Mouse (Mus musculus) adrenal gland, postnatal 14 days (tissue): ENCODE measurements around the gene Rars2. TPM values are rescaled to one million over a fixed set of nuclear protein-coding genes. Genes with fewer than 3 reads are reported as not detected.

Experiments
- DNase-seq: peaks from one replicate; pipeline ENCODE4 v3.0.0; 2021; ENCODE audit warnings: mixed read lengths
- total RNA-seq: library from RNA; stranded (reverse); gene quantifications from 2 replicates; pipeline ENCODE4 v1.2.3, GENCODE M21; 2021

Gene Rars2
- total RNA-seq, 1 experiment from 2014 or later, result 43.1 TPM

DNA sequence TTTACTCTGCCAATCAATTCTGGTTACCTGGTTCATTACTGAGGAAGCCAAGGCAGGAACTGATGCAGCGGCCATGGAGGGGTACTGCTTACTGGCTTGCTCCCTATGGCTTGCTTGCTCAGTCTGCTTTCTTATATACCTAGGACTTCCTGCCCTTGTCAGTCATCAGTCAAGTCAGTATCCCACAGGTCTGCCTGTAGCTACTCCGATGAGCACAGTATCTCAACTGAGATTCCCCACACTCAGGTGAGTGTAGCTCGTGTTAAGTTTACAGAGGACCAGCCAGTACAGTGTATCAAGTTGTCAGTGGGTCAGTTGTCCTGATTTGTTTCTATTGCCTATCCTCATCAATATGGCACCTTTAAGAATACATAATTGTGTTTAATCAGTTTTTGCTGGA is 26.0 kb downstream of the Rars2 start:
- no peak for DNase-seq

DNA sequence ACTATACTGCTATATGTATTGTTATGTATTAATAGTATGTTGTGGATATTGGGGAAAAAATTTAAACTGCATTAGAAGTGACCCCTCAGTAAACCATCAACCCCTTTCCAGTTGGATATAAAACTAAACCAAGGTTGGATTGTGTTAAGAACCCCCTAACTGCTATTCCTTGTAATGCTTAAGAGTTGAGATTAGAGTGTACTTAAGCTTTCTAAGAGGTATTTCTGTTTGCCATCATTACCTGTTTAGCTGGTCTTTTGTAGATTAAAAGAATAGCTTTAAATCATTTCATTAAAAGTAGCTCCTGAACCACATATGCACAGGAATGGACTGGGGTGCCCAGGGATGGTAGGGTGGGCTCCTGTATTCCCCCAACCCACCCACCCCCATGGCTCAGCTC is 30.0 kb downstream of the Rars2 start:
- DNase-seq, result no peak

DNA sequence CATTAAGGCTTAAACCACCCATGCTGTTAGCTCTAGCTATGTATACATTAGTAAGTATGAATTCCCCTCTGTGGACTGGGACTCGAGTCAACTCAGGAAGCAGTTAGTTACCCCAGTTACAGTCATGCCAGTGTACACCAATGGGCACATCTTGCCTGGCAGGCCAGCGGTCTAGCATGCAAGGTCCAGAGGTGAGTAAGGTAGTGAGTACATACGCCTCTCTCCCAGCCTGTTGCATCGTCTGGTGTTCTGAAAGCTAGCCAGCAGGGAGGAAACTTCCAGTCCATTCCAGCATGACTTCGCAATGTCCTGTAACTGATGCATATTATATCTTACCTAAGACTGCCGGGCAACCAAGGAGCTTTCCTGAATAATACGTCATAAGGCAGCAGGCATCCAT is 38.4 kb downstream of the Rars2 start:
- no peak for DNase-seq

DNA sequence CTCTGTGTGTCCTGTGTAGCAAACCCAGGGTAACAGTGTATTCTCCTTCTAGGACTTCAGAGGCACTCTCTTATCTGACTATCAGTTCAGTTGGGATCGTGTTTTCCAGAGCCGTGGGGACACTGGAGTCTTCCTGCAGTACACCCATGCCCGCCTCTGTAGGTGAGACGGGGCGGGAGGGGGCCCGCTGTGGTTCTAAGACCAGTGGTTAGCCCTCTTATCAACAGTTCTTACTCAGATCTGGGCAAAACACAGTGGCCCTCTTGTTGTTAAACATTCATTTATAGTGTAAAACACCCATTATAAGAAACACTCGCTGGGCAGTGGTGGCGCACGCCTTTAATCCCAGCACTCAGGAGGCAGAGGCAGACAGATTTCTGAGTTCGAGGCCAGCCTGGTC is 41.3 kb downstream of the Rars2 start:
- DNase-seq, result no peak

DNA sequence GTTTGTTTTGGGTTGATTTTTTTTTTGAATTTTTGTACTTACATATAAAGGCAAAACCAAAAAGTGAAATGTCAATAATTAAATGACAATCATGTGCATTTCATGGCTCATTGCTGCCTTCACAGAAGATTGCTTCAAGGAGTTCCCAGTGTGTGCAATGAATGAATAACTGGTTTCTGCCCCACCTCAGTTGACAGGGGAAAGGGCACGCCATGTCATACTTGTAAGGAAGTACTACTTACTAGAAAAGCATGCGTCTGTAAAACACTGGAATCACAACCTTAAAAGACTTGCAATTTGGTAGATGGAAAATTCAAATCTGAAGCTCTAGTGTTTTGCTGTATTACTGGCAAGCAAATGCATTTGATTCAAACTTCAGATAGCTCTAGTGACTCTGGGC is 44.3 kb downstream of the Rars2 start:
- DNase-seq, result no peak

DNA sequence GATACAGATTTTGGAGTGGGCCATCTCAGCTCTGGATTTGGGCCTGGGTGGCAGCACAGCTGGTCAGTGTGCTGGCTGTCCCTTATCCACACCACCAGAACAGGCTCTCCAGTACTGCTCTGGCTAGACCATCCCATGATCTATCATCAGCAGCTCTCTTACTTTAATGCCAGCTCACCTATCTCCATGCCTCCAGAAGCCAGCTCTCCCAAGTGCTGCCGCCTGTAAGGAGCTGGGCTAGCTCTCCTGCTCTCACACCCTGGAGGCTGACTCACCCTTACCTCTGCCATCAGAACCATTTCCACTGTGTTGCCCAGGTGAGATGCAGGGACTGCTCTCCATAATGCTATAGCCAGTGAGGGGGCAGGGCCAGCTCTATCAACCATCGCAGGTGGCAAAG is 46.8 kb downstream of the Rars2 start:
- DNase-seq, result no peak

DNA sequence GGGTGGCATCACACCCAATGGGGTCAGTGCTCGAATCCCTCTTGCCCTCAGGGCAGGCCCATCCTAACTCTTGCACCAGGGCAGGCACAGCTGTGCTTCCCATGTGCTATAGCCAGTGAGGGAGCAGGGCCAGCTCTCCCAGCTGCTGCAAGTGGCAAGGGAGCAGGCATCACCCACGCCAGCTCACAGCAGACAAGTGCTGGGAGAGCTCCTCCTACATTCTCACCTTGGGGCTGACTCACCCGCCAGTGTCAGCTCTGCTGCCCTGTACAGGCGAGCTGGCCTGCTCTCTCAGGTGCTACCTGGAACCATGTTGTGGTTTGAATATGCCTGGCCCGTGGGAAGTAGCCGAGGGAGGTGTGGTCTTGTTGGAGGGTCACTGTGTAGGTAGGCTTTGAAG is 47.2 kb downstream of the Rars2 start:
- no peak for DNase-seq

DNA sequence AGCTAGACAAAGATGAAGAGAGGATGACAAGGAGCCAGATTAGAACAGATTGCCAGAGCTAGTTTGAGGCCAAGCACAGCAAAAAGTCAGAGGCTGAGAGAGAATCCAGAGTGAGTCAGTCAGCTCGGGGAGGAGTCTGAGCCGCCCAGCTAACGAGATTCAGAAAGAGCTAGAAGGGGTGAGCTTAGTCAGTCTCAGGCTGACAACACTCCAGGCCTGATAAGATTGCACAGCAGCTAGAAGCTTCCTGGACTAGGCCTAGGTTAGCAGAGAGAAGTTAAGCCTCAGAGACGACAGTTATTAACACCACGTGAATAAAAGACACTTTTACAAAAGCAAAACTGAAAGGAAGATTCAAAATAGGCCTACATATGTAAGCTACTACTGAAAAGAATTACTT is 53.2 kb downstream of the Rars2 start:
- no peak for DNase-seq

DNA sequence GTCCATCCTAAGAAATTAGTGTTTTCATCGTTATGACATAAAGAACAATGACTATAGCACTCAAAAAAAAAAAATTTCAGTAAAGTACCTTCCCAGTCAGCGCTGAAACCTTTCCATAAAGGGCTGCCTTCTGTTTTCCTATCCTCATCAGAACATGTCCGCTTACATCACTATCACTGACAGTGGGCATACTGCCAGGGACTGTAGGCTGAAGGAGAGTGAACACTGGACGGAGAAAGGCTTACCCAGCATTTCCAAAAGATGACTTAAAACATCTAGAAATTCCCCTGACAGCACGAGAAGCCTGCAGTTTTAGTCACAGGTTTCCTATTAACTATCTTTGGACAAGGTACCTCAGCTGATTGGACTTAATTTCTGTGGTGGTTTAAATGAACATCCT is 59.0 kb downstream of the Rars2 start:
- peak; percentile 20 for DNase-seq

DNA sequence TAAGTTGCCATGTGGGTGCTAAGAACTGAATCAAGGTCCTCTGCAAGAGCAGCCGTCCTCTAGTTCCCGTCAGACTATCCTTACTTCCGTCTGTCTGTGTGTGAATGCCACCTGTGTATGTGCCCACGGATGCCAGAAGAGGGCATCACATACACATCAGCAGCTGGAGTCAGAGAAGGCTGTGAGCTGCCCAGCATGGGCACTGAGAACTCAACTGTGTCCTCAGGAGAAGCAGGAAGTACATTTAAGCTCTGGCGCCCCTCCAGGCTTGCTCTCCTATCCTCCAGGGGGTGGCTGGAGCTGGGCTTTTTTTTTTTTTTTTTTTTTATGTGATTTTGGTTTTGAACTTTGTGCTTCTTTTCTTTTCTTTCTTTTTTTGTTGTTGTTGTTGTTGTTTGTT is 65.8 kb downstream of the Rars2 start:
- DNase-seq, result peak; percentile 39

DNA sequence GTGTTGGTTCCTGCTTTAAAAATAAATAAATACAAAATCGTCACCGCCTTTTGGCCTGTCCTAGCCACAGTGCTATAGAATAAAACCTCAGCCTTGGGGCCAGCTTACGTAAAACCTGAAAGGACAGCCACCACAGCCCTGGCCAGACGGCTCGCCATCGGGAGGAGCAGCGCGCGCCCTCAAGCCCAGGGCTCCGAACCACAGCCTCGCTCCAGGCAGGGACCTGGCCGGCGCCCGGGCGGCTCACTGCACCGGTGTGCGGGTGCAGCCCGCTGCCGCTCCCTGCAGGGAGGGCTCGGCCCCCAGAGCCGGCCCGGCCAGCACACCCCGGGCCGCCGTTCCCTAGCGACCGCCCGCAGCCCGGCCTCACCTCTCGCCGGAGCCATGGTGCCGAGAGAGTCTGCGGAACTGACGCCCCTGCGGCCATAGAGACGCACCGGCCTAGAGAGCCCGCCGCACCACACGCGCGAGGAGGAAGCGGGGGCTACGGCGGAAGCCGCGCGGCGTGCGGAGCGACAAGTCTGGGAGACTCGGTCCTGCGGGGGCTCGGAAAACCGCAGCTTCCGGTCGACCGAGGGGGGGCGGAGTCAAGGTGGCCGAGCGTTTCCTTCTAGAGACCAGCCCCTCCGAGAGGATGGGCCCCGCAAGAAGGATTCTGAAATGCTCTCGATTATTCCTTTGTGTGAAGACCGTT is 72.3 kb downstream of the Rars2 start, which contains the start of gene Slc35a1:
TSS of gene Slc35a1 (minus strand) at position 565 of the 694 bp plus-strand sequence.
- peak; percentile 97 for DNase-seq

DNA sequence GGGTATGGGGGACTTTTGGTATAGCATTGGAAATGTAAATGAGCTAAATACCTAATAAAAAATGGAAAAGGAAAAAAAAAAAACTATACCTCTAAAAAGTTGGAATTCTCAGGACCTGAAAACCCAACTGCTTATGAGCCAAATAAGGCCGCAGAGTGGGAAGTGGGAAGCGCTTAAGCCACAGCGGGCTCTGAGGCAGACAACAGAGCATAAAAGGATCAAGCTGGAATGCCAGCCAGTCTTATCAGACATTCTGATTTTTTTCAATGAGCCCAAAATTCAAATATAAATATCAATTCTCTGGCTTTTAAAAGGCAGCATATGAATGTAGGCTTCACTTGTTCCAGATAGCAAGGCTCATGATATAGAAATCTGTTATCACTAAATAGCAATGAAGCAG is 73.3 kb downstream of the Rars2 start:
- no peak for DNase-seq

DNA sequence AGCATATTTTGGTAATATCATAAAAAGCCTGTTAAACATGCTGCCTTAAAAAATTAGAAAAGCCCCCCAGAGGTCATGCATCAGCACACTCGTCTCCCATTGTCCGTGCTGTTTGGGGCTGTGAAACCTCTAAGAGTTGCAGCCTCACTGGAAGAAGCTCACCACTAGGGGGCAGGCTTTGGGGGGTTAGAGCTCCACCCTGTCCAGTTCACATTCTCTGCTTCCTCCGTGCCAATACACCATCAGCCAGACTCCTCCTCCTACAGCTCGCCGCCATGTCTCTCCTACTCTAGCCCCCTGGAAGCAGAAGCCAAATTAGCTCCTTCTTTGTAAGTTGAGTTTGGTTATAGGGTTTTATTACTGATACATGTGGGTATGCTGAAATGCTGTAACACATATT is 86.8 kb downstream of the Rars2 start:
- peak; percentile 91 for DNase-seq

DNA sequence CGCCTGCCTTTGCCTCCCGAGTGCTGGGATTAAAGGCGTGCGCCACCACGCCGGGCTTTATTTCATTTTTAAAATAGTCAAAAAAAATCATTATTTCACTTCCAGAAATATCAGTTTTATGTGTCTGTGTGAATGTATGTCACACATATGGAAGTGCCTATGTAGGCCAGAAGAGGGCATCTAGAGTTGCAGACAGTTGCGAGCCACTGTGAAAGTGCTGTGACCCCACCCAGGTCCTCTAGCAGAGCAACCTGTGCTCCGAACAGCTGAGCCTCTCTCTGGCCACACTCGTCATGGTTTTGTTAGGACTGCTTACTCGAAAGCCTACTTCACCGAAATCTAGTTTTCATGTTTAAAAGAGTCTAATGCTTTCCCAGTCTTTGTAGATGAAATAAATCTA is 87.5 kb downstream of the Rars2 start:
- DNase-seq, result no peak

DNA sequence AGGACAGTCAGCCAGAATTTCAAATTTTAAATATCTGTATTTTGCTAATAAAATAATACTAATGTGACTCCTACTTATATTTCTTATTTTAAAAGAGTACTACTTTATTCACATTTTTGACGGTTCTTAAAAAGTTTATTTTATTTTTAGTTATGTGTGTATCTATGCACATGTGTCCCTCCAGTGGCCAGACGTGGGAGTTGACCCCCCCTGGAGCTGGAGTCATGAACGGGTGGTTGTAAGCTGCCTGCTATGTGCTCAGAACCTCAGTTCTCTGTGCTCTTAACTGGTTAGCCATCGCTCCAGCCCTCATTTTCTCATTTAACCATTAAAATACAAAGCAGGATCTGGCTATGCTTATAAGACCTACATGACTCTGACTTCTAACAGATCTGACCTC is 88.3 kb downstream of the Rars2 start:
- DNase-seq, result no peak

DNA sequence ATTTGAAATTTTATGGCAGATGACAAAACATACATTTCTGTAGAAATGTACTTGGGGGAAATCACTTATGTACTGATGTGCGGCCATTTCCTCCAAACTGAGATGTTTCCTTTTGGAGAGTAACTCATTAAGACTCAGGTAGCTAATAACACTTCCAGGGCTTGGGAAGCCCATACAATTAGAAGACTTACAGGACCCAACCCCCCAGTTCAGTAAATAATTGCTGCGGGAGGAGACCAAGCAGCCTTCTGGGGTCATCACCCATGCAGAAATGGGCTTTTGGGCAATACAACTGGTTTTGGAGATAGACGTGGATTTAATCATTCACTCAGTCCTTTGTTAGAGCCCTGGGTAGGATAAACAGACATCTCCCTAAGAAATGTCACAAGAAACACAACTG is 92.5 kb downstream of the Rars2 start:
- no peak for DNase-seq

DNA sequence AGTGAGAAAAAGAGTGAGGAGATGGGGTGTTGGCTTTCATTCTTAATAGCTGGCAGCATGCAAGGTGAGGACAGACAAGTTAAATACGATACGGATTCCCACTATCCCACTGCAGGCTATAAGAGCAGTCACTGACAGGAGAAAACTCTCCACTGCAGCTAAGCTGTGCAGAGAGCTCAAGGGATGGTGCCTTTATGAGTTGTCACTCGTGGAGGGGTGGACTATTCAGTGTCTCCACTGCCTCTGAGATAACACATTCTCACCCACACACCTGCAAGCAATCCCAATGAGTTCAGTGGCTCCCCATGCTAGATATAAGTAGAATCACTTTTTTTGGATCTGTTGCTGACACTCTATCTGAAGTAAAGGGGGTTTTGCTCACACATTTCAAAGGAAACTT is 93.4 kb downstream of the Rars2 start:
- DNase-seq, result no peak

Other genes starting within 250 kb of the Rars2 start
- gene Akirin2, start 64.0 kb upstream of the Rars2 start, total RNA-seq, result 65.6 and 67.0 TPM in 2 replicates
- gene Orc3, start within 50 bp of the Rars2 start, total RNA-seq, result 62.1 and 76.6 TPM in 2 replicates
- 35.7 and 40.5 TPM in 2 replicates for gene Slc35a1, start 72.5 kb downstream of the Rars2 start, total RNA-seq
- 0.41 and 1.2 TPM in 2 replicates for gene Cfap206, start 115.2 kb downstream of the Rars2 start, total RNA-seq
- gene Gm136, start 141.3 kb downstream of the Rars2 start, total RNA-seq, result not detected in 2 replicates
- gene Smim8, start 163.5 kb downstream of the Rars2 start, total RNA-seq, result 15.8 and 17.7 TPM in 2 replicates